Mouse (Mus musculus): ENCODE data around the gene Braf.

DNA sequence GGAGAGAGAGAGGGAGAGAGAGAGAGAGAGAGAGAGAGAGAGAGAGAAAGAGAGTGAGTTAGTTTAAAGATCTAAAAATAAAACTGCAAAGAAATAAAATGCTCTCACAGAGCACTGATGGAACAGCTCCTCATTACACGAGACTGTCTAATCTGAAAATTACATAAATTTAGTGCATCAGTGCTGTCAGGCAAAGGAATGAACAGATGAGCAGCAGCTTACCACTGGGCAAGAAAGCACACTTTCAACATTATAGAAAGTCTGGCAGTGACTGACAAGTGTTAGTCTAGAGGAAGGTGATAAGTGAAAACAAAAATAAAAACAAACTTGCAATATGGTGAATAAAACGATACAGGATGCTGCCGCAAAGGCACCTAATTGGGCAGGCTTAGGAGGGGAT, 11.9 kb downstream of the Braf start:
- TF ChIP-seq CTCF (IDR thresholded peaks at IDR 0.05; ENCODE audit: insufficient read depth, low read length) (no peak), POLR2A (IDR thresholded peaks at IDR 0.05; ENCODE audit: borderline replicate concordance, extremely low read depth, low read depth, low read length) (no peak)
